Mouse (Mus musculus) forelimb bud, embryonic 11.5 days (tissue): ENCODE measurements around the gene Pcbd2.
"Not testable (repeated sequence)": the region's sequence is repeated elsewhere in the genome, so short reads cannot be mapped to it uniquely, and the experiment has no call there.

Experiments
- DNase-seq: peaks from one replicate; pipeline ENCODE4 v3.0.0-alpha.2; 2012; ENCODE audit warnings: low read depth, low spot score

The Pcbd2 gene

DNA sequence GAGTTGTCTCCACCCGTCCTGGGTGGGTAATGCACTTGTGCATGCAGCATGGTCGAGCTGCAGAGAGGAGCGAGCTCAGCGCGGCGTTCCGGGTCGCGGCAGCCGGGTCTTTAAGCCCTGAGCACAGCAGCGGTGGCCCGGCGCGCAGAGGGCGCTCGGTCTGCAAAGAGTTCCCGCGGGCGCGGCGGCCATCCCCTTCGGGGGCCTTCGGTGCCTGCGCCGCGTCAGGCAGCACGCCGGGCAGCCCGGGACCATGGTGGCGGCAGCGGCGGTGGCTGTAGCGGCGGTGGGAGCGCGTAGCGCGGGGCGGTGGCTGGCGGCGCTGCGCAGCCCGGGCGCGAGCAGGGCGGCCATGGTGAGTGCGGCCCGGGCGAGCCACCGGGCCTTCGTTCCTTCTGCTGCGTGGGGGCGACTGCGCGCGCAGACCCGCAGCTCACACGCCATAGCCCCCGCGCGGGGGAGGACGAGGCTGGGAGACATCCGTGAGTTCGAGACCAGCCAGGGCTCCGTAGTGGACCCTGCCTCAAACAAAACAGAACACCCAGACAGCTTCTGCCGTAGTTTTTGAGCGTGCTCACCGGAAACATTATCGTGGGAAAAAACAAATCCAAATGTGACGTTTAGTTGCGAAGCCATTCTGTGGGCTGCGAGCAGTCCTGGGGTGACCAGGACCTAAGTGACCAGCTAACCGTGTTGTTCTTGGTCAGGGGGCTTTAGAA lies at the start of gene Pcbd2:
Gene Pcbd2, plus strand, starts transcription at position 249 of the 719 bp plus-strand sequence.
- peak; percentile 70 for DNase-seq

GRCm38 (mm10) chr13:55682201-55682600 lies 45.0 kb upstream of the Pcbd2 start:
- DNase-seq, result no peak

GRCm38 (mm10) chr13:55683581-55683980 lies 43.6 kb upstream of the Pcbd2 start:
- no peak for DNase-seq

GRCm38 (mm10) chr13:55686107-55686633 lies 41.0 kb upstream of the Pcbd2 start:
- DNase-seq, result no peak

DNA sequence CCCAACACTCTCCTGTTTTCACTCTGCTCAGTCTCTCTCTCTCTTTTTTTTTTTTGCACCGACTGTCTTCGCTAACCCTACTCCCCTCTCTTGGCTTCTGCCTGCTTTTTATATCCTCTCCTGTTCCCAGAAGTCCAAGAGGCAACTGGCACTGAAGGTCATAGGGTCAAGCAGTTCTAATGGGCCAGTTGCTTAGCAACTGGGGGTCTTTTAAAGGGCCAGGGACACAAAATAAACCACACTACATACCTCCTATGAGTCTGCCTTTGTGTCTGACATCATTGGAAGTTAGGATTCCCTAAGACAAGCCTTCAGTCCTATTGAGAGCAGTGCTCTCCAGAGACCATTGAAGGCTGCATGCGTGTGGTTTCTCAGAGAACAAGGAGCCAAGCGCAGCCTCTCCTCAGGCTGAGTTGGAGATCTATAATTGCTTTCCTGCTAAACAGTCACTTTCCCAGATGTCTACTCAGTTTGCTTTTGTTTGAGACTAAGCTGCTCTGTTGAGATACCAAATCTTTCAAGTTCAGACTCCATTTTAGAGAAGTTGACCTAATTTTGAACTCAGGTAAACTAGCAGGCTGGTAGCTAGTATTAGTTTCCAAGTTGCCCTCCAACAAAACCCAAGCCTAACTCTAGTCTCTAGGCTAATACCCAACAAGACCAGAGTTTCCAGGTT lies 39.1 kb upstream of the Pcbd2 start:
- no peak for DNase-seq

DNA sequence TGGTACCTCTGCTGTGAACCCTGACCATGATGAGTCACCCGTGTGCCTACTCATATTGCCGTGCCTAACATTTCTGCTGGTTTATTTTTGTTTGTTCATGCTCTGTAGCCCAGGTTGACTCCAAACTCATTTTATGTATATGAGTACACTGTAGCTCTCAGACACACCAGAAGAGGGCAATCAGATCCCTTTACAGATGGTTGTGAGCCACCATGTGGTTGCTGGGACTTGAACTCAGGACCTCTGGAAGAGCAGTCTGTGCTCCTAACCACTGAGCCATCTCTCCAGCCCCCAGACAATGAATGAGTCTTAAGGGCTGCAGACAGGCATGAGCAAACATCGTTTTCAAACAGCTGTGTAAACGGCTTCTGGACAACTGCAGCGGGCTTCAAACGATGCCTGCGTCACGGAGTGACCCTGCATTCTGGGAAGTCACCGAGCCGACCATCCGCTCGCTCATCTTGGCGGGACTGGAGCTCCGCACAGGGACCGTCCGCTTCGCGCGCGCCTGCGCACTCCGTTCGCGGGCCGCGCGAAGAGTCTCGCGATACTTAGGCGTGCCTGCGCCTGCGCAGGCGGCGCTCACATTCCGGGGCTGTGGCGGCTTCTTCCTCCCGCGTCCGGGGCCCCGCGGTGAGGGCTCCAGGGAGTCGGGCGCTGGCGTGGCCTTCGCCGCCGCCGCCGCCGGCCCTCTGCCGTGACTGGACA lies 34.5 kb upstream of the Pcbd2 start, which contains the start of gene B230219D22Rik:
Gene B230219D22Rik, plus strand, starts transcription at position 590 of the 708 bp plus-strand sequence.
- peak; percentile 98 for DNase-seq

DNA sequence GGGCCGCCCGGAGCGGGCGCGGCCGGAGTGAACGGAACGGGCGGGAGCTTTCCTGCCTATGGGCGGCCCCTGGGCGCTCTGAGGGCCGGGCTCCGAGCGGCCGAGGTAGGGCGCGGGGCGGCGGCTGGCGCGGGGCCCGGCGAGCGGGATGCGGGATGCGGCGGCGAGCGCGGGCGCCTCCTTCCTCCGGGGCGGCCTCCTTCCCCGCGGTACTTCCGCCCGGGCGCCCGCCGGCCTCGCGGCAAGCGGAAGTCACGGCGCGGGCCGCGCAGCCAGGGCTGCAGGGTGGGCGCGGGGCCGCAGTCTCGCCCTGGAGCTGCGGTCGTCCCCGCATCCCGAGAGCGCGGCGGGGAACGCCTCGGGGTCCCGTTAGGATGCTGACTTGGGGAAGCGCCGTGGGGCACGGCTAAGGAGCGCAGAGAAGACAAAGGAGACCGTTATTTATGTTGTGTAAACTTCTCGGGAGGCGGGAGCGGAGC lies 33.9 kb upstream of the Pcbd2 start:
- no peak for DNase-seq

DNA sequence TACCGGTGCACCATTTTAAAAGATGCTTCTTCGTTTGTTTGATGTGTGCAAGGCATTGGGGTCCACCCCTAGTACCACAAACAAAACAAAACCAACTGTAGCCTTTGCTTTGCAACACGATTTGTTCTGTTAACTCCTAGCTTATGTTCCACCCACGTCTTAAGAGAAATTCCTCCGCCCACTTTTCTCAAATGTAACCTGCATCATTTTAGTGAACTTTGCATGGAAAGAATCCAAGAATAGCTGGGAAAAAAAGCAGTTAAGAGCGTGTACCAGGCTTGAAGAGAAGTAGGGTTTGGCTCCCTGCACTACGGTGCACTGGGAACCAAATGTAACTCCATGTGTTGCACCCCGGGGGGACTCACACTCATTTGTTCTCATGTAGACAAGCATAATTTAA lies 33.1 kb upstream of the Pcbd2 start:
- no peak for DNase-seq

DNA sequence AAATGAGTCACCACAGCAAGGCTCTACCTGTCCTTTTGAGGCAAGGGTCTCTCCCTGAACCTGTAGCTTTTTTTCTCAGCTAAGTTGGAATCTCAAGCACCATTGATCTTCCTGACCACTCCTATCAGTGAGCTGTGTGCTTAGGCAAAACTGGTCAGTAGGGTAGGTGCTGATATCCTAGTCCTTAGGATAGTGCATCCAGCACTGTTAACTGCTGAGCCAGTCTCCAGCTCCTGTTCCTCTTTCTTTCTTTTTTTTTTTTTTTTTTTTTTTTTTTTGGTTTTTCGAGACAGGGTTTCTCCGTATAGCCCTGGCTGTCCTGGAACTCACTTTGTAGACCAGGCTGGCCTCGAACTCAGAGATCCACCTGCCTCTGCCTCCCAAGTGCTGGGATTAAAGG lies 31.2 kb upstream of the Pcbd2 start:
- not testable (repeated sequence) for DNase-seq

DNA sequence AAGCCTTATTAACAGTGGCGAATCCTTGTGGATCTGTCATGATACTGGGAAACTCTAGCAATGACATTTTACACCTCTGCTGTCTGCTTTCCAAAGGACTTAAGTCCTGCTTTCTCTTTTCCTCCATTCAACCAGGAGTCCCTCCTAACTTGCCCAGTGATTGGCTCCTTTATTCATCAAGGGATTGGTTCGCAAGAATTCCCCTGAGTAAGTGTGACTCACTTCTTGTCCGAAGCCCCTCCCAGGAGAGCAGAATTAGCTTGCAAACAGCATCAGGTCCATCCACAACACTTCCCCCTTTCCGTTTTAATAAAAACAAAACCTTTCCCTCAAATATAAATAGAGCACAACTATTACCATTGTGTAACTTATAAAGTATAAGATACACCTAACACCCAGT lies 22.9 kb upstream of the Pcbd2 start:
- no peak for DNase-seq

GRCm38 (mm10) chr13:55712846-55713245 lies 14.3 kb upstream of the Pcbd2 start:
- DNase-seq, result no peak

- DNase-seq, result peak; percentile 76
Measured at GRCm38 (mm10) chr13:55714501-55715166, 12.5 kb upstream of the Pcbd2 start, which contains the start of gene Txndc15. Gene Txndc15, plus strand, starts transcription at chr13:55714650.

GRCm38 (mm10) chr13:55715167-55715512 lies 12.0 kb upstream of the Pcbd2 start:
- no peak for DNase-seq

DNA sequence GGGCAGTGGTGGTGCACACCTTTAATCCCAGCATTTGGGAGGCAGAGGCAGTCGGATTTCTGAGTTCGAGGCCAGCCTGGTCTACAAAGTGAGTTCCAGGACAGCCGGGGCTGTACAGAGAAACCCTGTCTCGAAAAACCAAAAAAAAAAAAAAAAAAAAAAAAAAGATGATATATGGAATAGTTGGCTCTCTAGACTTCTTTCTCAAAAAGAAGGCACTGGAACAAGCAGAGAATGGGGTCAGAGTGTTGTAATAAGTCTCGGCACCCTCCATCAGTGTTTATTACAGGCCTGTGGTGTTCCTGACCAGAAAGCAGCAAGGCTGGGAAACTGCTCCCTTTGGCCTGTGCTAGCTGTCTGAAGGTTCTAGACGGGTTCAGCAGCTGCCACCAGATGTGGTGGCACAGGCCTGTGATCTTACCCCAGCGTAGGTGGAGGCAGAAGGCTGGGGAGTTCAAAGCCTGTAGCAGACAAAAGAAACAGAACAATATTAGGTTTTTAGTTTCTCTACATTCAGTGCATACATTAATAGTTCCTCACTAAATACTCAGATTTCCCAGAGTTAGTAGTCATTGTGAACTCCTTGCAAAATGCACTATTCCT lies 11.2 kb upstream of the Pcbd2 start:
- DNase-seq, result no peak

DNA sequence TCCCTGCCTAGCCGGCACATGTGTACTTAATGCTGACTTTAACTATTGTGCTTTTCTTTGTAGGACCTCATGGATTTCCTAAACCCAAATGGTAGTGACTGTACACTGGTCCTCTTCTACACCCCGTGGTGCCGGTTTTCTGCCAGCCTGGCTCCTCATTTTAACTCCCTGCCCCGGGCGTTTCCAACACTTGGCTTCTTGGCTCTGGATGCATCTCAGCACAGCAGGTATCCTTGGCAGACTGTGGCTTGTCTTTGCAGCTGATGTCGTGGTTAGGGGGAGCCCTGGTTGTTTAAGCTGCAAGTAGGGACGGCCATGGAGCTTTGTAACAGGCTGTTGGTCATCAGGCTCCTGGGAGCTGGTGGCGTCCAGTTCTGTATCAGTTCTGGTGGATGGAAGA lies 5.7 kb upstream of the Pcbd2 start:
- no peak for DNase-seq

- no peak for DNase-seq
Measured at GRCm38 (mm10) chr13:55721995-55722394, 5.2 kb upstream of the Pcbd2 start.

- no peak for DNase-seq
Measured at GRCm38 (mm10) chr13:55726598-55727119, 509 bp upstream of the Pcbd2 start.

DNA sequence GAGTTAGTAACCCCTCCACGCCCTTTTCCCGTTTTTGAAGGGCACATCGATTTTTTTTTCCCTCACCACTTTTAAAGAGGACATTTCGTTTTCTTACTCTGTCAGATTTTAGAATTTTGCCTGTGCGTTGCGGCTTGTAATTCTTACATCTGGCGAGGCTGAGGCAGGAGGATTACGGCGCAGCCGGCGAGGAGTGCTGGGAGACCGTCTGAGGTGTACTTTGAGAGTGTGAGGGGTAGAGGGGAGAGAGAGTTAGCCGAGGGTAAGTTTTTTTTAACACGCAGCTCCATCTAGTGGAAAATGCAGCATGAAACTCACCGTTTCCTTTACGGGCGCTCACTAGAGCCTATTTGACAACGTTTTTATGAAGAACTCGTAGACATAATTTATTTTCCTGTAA lies 671 bp downstream of the Pcbd2 start:
- peak; percentile 79 for DNase-seq

GRCm38 (mm10) chr13:55730716-55731115 lies 3.5 kb downstream of the Pcbd2 start:
- no peak for DNase-seq

DNA sequence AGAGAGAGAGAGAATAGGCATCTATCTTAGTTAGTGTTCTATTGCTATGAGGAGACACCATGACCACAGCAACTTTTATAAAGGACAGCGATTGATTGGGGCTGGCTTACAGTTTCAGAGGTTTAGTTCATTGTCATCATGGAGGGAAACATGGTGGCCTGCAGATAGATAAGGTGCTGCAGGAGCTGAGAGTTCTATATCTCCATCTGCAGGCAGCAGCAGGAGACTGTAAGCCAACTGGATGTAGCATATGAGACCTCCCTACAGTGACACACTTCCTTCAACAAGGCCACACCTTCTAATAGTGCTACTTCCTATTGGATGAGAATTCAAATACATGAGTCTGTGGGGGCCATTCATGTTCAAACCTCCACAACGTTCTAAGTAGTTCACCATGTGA lies 5.0 kb downstream of the Pcbd2 start:
- no peak for DNase-seq
